Mouse (Mus musculus) large intestine, adult 2 months (tissue): Measurements from ENCODE around the gene Ahcyl1. TPM values are rescaled to one million over a fixed set of nuclear protein-coding genes. Genes with fewer than 3 reads are reported as not detected.

Experiments
- DNase-seq: peaks from one replicate; pipeline ENCODE4 v3.0.0-alpha.2; 2012; ENCODE audit warnings: low read depth, low spot score
- WGBS: fragments of 180-500 bp; shearing (Covaris S2); methylation state at CpG from one replicate; pipeline ENCODE4 v1.1.7; 2018; 5-methylcytosine and 5-hydroxymethylcytosine counted together
- polyA plus RNA-seq: library from polyadenylated mRNA; depleted of rRNA; stranded (reverse); fragments of >200 nt; gene quantifications from 2 replicates; pipeline ENCODE4 v1.2.3, GENCODE M21; 2012; rRNA removed

Gene Ahcyl1
- polyA plus RNA-seq, 1 experiment: 35.8 TPM

- DNase-seq: no peak
- WGBS: 93% methylated on average over 8 of the region's 8 CpGs
Measured at GRCm38 (mm10) chr3:107625536-107625935, 70.8 kb downstream of the Ahcyl1 start.

- WGBS: 95% methylated on average over 8 of the region's 8 CpGs
- no peak for DNase-seq
Measured at GRCm38 (mm10) chr3:107624424-107624823, 71.9 kb downstream of the Ahcyl1 start.

- DNase-seq: no peak
- WGBS: 96% methylated on average over 7 of the region's 7 CpGs
Measured at GRCm38 (mm10) chr3:107622537-107622936, 73.8 kb downstream of the Ahcyl1 start.

GRCm38 (mm10) chr3:107621286-107622075, 74.9 kb downstream of the Ahcyl1 start:
- 90% methylated on average over 21 of the region's 21 CpGs for WGBS
- DNase-seq: no peak

- WGBS: 91% methylated on average over 6 of the region's 6 CpGs
- no peak for DNase-seq
Measured at GRCm38 (mm10) chr3:107619911-107620310, 76.4 kb downstream of the Ahcyl1 start.

- WGBS: 91% methylated on average over 3 of the region's 3 CpGs
- DNase-seq: no peak
Measured at GRCm38 (mm10) chr3:107617800-107618199, 78.6 kb downstream of the Ahcyl1 start.

Other genes with a start within 250 kb of the Ahcyl1 start
- 0.30 and 0.34 TPM in 2 replicates for gene Kcnc4, start 237.0 kb downstream of the Ahcyl1 start, polyA plus RNA-seq
- 2.5 and 2.8 TPM in 2 replicates for gene Slc6a17, start 178.5 kb downstream of the Ahcyl1 start, polyA plus RNA-seq
- not detected in 2 replicates for gene Ubl4b, start 141.5 kb downstream of the Ahcyl1 start, polyA plus RNA-seq
- gene Alx3, start 101.5 kb downstream of the Ahcyl1 start, polyA plus RNA-seq: not detected in 2 replicates
- not detected in 2 replicates for gene Gm10961, start 65.2 kb downstream of the Ahcyl1 start, polyA plus RNA-seq
- gene Strip1, start 64.9 kb downstream of the Ahcyl1 start, polyA plus RNA-seq: 40.0 and 51.3 TPM in 2 replicates
- 8.0 and 9.5 TPM in 2 replicates for gene Csf1, start 63.9 kb upstream of the Ahcyl1 start, polyA plus RNA-seq
- gene Eps8l3, start 180.7 kb upstream of the Ahcyl1 start, polyA plus RNA-seq: 161 and 294 TPM in 2 replicates
- 25.5 and 27.8 TPM in 2 replicates for gene Gstm5, start 199.3 kb upstream of the Ahcyl1 start, polyA plus RNA-seq
- 4.9 and 8.4 TPM in 2 replicates for gene Gstm7, start 235.3 kb upstream of the Ahcyl1 start, polyA plus RNA-seq
- gene Gstm6, start 247.2 kb upstream of the Ahcyl1 start, polyA plus RNA-seq: 2.4 and 8.6 TPM in 2 replicates